Mouse (Mus musculus) inflammation-experienced regulatory T-cells, adult 16 weeks (primary cell): ENCODE measurements around the gene Nkg7. TPM values are rescaled to one million over a fixed set of nuclear protein-coding genes. Genes with fewer than 3 reads are reported as not detected.

Source experiments
- polyA plus RNA-seq: library from polyadenylated mRNA; unstranded; fragments of 100-300 nt; shearing (Covaris generic); gene quantifications from one replicate; pipeline ENCODE4 v1.2.1, GENCODE M21; 2017

The Nkg7 gene
- polyA plus RNA-seq: 124 TPM

DNA sequence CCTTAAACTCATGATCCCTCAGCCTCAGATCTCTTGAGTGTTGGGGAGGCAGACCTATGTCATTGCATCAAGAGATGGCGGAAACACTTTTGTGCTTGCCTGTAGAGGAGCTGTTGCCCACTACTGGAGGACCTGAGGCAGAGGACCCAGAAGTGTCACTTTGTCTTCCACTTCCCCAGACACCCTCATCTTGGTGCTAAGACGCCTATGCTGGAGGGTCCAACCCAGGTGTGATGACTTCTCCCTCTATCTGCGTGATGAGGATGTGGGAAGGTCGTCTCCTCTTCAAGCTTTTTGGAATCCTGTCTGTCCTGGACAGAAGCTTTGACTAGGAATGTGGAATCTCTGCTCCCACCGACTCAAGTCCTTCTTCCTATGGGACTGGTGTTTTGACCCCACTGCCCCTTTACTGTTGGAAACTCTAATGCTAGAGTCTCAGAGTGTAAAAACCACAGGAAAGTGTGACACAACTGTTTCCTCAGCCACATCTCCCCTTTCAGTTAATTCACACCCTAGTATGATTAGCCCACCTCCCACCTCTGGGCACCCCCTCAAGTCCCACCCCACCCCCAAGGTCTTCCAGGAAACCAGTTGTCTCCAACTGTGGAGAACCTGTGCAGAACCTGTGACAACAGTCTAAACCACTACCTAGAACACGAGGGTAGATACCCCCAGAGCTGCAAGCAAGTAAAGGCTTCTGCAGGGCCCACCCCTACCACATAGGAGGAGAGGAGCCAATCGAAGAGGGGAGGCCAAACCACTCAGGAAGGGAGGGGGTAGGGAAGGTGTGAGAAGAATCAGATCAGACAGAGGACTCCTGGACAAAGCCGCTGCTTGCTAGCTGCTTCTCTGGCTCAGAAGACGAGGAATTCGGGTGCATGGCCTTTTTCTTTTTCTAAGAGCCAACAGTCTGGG is at the start of gene Nkg7:
Gene Nkg7, plus strand, starts transcription at position 733 of the 915 bp plus-strand sequence.

DNA sequence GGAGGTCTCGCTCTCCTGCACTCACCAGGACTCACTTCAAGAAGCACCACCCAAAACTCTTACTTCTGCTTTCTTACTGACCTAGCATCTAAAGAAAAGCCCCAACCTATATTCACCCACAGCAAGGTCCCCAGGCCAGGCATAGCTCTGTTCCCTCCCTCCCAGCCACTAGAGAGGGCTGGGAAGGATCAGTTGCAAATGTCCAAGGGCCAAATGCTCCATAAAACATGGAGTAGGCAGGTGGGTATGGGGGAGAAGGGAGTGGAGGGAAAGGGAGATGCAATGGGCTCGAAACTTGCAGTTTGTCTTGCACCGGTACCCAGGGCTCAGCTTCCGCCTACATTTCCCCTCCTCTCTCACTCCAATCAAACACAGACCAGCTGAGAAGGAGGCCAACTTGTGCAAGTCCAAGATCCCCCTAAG is 28.7 kb upstream of the Nkg7 start, which contains the start of gene Siglecg:
Gene Siglecg, plus strand, starts transcription at position 74 of the 423 bp plus-strand sequence.

DNA sequence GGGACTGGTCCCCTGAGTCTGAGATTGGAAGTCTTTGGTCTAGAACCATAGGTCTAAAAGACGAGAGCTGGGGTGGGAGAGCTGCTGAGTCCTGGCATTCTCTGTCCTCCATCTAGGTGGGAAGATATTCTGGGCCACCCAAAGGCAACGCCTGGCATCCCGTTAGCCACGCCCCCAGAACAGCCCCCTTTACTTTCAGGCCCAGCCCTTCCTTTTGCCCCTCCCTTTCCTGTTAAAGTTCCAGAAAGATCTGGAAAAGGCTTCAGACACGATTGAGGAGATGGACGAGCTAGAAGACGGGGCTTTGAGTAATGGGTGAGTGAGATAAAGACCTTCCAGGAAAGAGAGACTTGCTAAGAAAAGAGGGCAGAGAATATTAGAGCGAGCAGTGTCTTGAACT is 9.5 kb upstream of the Nkg7 start, which contains the start of gene Lim2:
Gene Lim2, plus strand, starts transcription at position 265 of the 400 bp plus-strand sequence.

DNA sequence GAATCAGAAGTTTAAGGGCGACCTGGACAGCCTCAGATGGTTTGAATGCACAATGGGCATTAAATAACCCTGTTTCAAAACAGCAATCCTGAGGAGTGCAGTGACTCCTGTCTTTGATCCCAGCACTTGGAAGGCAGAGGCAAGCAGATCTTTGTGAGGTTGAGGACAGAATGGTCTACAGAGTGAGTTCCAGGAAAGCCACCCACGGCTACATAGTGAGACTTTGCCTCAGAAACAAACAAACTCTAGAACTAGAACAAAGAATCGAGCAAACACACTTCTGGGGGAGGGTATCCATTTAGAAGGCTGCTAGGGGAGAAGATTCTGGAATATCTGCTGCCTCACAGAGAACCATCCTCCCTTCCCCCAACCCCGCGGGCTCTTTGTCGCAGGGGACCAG is 3.6 kb downstream of the Nkg7 start, which contains the start of gene Cldnd2:
Gene Cldnd2, plus strand, starts transcription at position 301 of the 400 bp plus-strand sequence.

DNA sequence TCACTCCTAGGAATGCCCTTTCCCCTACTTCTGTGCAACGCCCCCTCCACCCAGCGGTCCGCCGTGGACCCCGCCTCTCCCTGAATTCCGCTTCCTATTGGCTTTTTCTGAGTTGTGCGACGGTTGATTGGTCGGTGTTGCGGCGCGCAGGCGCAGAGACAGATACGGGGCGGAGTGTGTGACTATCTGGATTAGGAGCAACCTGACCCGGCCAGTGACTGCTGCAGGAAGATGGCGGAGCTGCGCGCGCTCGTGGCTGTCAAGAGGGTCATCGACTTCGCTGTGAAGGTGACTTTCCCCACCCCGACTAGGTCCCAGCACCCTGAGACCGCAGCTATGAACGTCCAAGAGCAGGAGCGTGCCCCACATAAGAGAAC is 7.0 kb downstream of the Nkg7 start, which contains the start of the genes Etfb and Gm45233:
Gene Etfb, plus strand, starts transcription at position 167 of the 377 bp plus-strand sequence.
Gene Gm45233, plus strand, starts transcription at position 212 of the 377 bp plus-strand sequence.

DNA sequence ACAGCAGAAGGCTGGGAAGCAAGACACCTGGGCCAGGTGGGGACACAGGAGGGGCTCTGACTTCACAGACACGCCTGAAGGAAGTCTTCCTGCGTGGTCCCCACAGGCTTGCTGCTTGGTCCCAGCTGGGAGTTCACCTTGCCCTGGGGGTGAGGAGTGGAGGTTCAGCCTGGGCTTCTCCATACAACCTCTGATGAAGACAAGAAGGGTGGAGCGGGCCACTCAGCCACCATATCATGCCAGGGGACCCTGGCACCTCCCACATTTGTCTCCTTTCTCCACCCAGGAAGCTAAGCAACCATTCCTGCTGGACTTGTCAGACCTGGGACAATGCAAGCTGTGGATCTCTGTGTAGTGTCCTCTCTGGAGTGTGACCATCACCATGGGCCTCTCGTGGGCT is 26.0 kb downstream of the Nkg7 start, which contains the start of gene Vsig10l:
Gene Vsig10l, plus strand, starts transcription at position 301 of the 400 bp plus-strand sequence.

Other genes with a start within 250 kb of the Nkg7 start
- 27.5 TPM for gene Zfp715, start 123.8 kb upstream of the Nkg7 start, polyA plus RNA-seq
- gene Siglecf, start 85.7 kb upstream of the Nkg7 start, polyA plus RNA-seq: not detected
- gene Siglecg, start 28.9 kb upstream of the Nkg7 start, polyA plus RNA-seq: 1.4 TPM
- gene Lim2, start 9.4 kb upstream of the Nkg7 start, polyA plus RNA-seq: not detected
- gene Cldnd2, start 3.7 kb downstream of the Nkg7 start, polyA plus RNA-seq: 0.45 TPM
- 154 TPM for gene Etfb, start 7.0 kb downstream of the Nkg7 start, polyA plus RNA-seq
- gene Gm45233, start 7.1 kb downstream of the Nkg7 start, polyA plus RNA-seq: not detected
- 8.1 TPM for gene Vsig10l, start 26.1 kb downstream of the Nkg7 start, polyA plus RNA-seq
- gene Iglon5, start 53.0 kb downstream of the Nkg7 start, polyA plus RNA-seq: 0.29 TPM
- not detected for gene 4931406B18Rik, start 68.9 kb downstream of the Nkg7 start, polyA plus RNA-seq
- 0.27 TPM for gene Cd33, start 107.4 kb downstream of the Nkg7 start, polyA plus RNA-seq
- gene Zfp658, start 125.2 kb downstream of the Nkg7 start, polyA plus RNA-seq: 6.2 TPM
- 15.6 TPM for gene Zfp719, start 142.5 kb downstream of the Nkg7 start, polyA plus RNA-seq
- gene Zfp819, start 170.1 kb downstream of the Nkg7 start, polyA plus RNA-seq: not detected
- not detected for gene Ceacam18, start 197.6 kb downstream of the Nkg7 start, polyA plus RNA-seq
- gene Siglece, start 223.1 kb downstream of the Nkg7 start, polyA plus RNA-seq: 1.8 TPM
- 5.2 TPM for gene Ctu1, start 234.9 kb downstream of the Nkg7 start, polyA plus RNA-seq